Mouse (Mus musculus): ENCODE measurements at regions not wholly inside any gene's neighbourhood (a gene's known extent, or its start where the extent isn't known, plus 50 kb on each side); places are given as distances from the start of the nearest gene placed in this dataset.

GRCm38 (mm10) chr17:47255209-47255608, 113.5 kb upstream of the Mrps10 start:
- TF ChIP-seq CTCF (IDR thresholded peaks at IDR 0.05; ENCODE audit: control insufficient read depth, insufficient read depth, low read length) (no peak), POLR2A (IDR thresholded peaks at IDR 0.05; ENCODE audit: borderline replicate concordance, control insufficient read depth, low read depth, low read length) (no peak)
